In the genomic region with DNA sequence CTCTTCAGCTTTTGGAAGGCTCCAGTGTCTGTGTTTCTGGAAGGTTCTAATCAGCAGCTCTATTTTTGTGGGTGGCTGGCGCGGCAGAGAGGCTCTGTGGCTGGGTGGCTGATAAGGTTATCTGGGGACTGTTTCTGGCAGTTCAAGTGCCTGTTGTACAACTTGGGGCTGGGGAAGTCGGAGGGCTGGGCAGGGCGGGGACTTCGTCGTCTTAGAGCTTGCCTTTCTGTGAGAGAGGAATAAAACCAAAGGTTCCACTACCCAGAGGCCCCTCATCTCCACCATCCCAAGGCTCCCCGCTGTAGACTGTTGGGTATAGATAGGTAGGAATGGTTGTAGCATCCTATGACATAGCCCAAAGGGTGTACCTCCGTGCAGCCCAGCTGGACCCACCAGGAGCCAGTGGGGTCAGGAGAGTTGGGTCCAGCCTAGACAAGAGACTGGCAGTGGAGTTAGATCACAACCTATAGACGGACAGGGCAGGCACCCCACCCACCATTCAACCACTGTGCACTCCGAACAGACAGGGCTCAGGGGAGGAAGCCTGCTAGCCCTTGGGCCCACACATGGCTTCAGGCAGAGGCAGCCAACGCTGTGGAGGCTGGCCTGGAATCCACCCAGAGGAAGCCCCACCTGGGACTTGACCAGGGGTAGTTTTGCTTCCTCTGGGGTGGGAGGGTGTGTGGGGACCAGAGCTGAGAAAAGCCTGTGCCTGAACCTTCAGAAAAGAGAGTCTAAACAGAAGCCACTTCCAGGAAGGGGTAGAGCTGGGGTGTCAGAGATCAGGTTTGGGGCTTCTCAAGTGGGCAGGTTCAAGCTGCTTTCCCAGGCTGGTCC, we compare ENCODE assay signal across 8 mouse cellular contexts.
DNase-seq lines count a peak whose midpoint lies in the region; ATAC-seq and TF ChIP-seq lines count a peak whose summit lies in the region.

No protein-coding gene starts in this region.

- H3K4me1 ChIP-seq in lung, embryonic 14.5 days (ENCODE audit: insufficient read depth) = peaks cover 6% of the 10 kb centered on the region; the same call in 1 of the 2 replicates
- H3K4me1 ChIP-seq in embryonic facial prominence, embryonic 10.5 days = peaks cover 30% of the 10 kb centered on the region
- H3K4me1 ChIP-seq in hindbrain, embryonic 11.5 days (replicated peaks; ENCODE audit: control insufficient read depth, insufficient read depth, low read length) = no peaks in the 10 kb centered on the region

- no peak for TF ChIP-seq CTCF in lung, embryonic 14.5 days (IDR thresholded peaks at IDR 0.05; ENCODE audit: low read depth)

- no peaks in the 10 kb centered on the region for H3K9me3 ChIP-seq in lung, embryonic 14.5 days (ENCODE audit: low read depth, low read length)
- no peaks in the 10 kb centered on the region for H3K9me3 ChIP-seq in embryonic facial prominence, embryonic 10.5 days
- H3K9me3 ChIP-seq in hindbrain, embryonic 11.5 days (ENCODE audit: control insufficient read depth, low read length) = no peaks in the 10 kb centered on the region

- no peaks in the 10 kb centered on the region for H3K27me3 ChIP-seq in lung, embryonic 14.5 days (ENCODE audit: insufficient read depth, low read length)
- H3K27me3 ChIP-seq in embryonic facial prominence, embryonic 10.5 days (replicated peaks; ENCODE audit: low read depth, poor library complexity, severe bottlenecking) = no peaks in the 10 kb centered on the region
- no peaks in the 10 kb centered on the region for H3K27me3 ChIP-seq in hindbrain, embryonic 11.5 days (ENCODE audit: control insufficient read depth, insufficient read depth, low read length)

- H3K36me3 ChIP-seq in lung, embryonic 14.5 days (ENCODE audit: insufficient read depth) = no peaks in the 10 kb centered on the region
- H3K36me3 ChIP-seq in embryonic facial prominence, embryonic 10.5 days (replicated peaks) = no peaks in the 10 kb centered on the region
- H3K36me3 ChIP-seq in hindbrain, embryonic 11.5 days (ENCODE audit: control insufficient read depth, insufficient read depth, low read length) = no peaks in the 10 kb centered on the region

- whole genome bisulfite sequencing in lung, embryonic 14.5 days = 42% methylated on average over 11 of the region's 11 CpGs
- 82% methylated on average over 11 of the region's 11 CpGs for WGBS in embryonic facial prominence, embryonic 10.5 days
- 88% methylated on average over 11 of the region's 11 CpGs for WGBS in hindbrain, embryonic 11.5 days

- intact Hi-C loops in left cerebral cortex, postnatal 10 days (cut with DNase I) = no loop called here
- intact Hi-C loops in left cerebral cortex, postnatal 4 days (cut with DNase I) = no loop called here

- H3K27ac ChIP-seq in lung, embryonic 14.5 days (ENCODE audit: low read depth) = peak overlapping the region; percentile 56
- peak overlapping the region; percentile 26; the same call in 1 of the 2 replicates for H3K27ac ChIP-seq in embryonic facial prominence, embryonic 10.5 days (replicated peaks)
- no peak overlapping the region for H3K27ac ChIP-seq in hindbrain, embryonic 11.5 days (ENCODE audit: low read depth, low read length)

- no peak overlapping the region for H3K9ac ChIP-seq in lung, embryonic 14.5 days
- H3K9ac ChIP-seq in hindbrain, embryonic 11.5 days (ENCODE audit: low read depth, low read length) = no peak overlapping the region

- no peak overlapping the region for H3K4me3 ChIP-seq in lung, embryonic 14.5 days (ENCODE audit: low read depth, low read length)
- H3K4me3 ChIP-seq in embryonic facial prominence, embryonic 10.5 days = no peak overlapping the region
- no peak overlapping the region for H3K4me3 ChIP-seq in hindbrain, embryonic 11.5 days (ENCODE audit: low read depth, low read length)

- H3K4me2 ChIP-seq in lung, embryonic 14.5 days = 0 out of 2 replicates have a peak overlapping the region, but pooled peaks have one; percentile 12
- H3K4me2 ChIP-seq in hindbrain, embryonic 11.5 days (replicated peaks; ENCODE audit: low read depth, low read length) = no peak overlapping the region

- DNase-seq in lung, embryonic 14.5 days = no peak
- no peak for DNase-seq in lung, postnatal 4 days
- no peak for DNase-seq in embryonic facial prominence, embryonic 10.5 days (ENCODE audit: low spot score)
- peak; percentile 47 to 55 for DNase-seq in spleen, postnatal 14 days (ENCODE audit: low spot score in 2 of 2)
- DNase-seq in hindbrain, embryonic 11.5 days (ENCODE audit: low spot score) = no peak
- no peak for DNase-seq in left cerebral cortex, postnatal 10 days (ENCODE audit: extremely low spot score in 1 of 2, low spot score in 2 of 2)
- DNase-seq in left cerebral cortex, postnatal 4 days = no peak

- peak; percentile 42 for ATAC-seq in lung, embryonic 14.5 days (ENCODE audit: insufficient read depth)
- ATAC-seq in inflammation-experienced regulatory T-cells, adult 6 months = peak; percentile 41
- ATAC-seq in hindbrain, embryonic 11.5 days (ENCODE audit: low FRiP score) = no peak

Comparison
In these comparisons a context has a peak if more than half of its experiments do, and no peak if none do; other contexts are left out.
1. DNase-seq: peak in spleen, postnatal 14 days (2 of 2); none in lung, embryonic 14.5 days (single experiment), lung, postnatal 4 days (0 of 2), embryonic facial prominence, embryonic 10.5 days (single experiment), hindbrain, embryonic 11.5 days (single experiment), left cerebral cortex, postnatal 10 days (0 of 2) and left cerebral cortex, postnatal 4 days (single experiment).